In genomic region chr15:61400720-61401119, GRCm38 (mm10) we compare ENCODE assay signal across 12 mouse cellular contexts.
A peak's percentile ranks its signal among the peaks of the same experiment; 100 is the strongest.
DNase-seq lines count a peak whose midpoint lies in the region; ATAC-seq lines count a peak whose summit lies in the region.
"Had no signal": no experiment of that assay in that cellular context is flagged by ENCODE, and none has a peak within 500 bp of the region (broad histone marks: within the 10 kb centered on the region; RNA-seq: fewer than 3 reads in every experiment).

No protein-coding gene starts in this region.

- ATAC-seq in embryonic facial prominence, embryonic 14.5 days (ENCODE audit: low read depth): no peak
- no peak for ATAC-seq in midbrain, embryonic 16.5 days

- no peak overlapping the region for H3K4me3 ChIP-seq in embryonic facial prominence, embryonic 14.5 days (ENCODE audit: low read depth, low read length)
- no peak overlapping the region for H3K4me3 ChIP-seq in embryonic facial prominence, embryonic 10.5 days
- no peak overlapping the region for H3K4me3 ChIP-seq in midbrain, embryonic 16.5 days (ENCODE audit: low read depth, low read length)
- H3K4me3 ChIP-seq: hindbrain, embryonic 15.5 days; neural tube, embryonic 13.5 days had no signal

- no peak overlapping the region for H3K4me2 ChIP-seq in embryonic facial prominence, embryonic 14.5 days (ENCODE audit: low read depth, low read length)
- H3K4me2 ChIP-seq in midbrain, embryonic 16.5 days (ENCODE audit: low read length): no peak overlapping the region
- H3K4me2 ChIP-seq: hindbrain, embryonic 15.5 days; liver, embryonic 11.5 days; neural tube, embryonic 13.5 days had no signal

- peak; percentile 5 for DNase-seq in embryonic facial prominence, embryonic 14.5 days (ENCODE audit: low spot score)
- DNase-seq in embryonic facial prominence, embryonic 10.5 days (ENCODE audit: low spot score): no peak
- DNase-seq in layer of hippocampus, adult 9-10 months (ENCODE audit: low spot score): peak; percentile 16
- no peak for DNase-seq in layer of hippocampus, postnatal 25 days (ENCODE audit: extremely low spot score in 1 of 2, low spot score in 1 of 2)
- peak; percentile 55 for DNase-seq in CD4-positive helper T cell, adult 2 months (ENCODE audit: low read depth, low spot score)
- peak; percentile 32 for DNase-seq in embryo, embryonic 11 days
- no peak for DNase-seq in urinary bladder, postnatal 14 days (ENCODE audit: low spot score)
- DNase-seq: cerebellum, adult 11 months had no signal

- no peaks in the 10 kb centered on the region for H3K36me3 ChIP-seq in embryonic facial prominence, embryonic 14.5 days (ENCODE audit: control insufficient read depth, insufficient read depth, low read length)
- H3K36me3 ChIP-seq in embryonic facial prominence, embryonic 10.5 days (replicated peaks): no peaks in the 10 kb centered on the region
- no peaks in the 10 kb centered on the region for H3K36me3 ChIP-seq in midbrain, embryonic 16.5 days (ENCODE audit: control insufficient read depth, insufficient read depth, low read length)
- H3K36me3 ChIP-seq: hindbrain, embryonic 15.5 days; neural tube, embryonic 13.5 days had no signal

- H3K27me3 ChIP-seq in embryonic facial prominence, embryonic 14.5 days (replicated peaks; ENCODE audit: control insufficient read depth, insufficient read depth, low read length): no peaks in the 10 kb centered on the region
- H3K27me3 ChIP-seq in embryonic facial prominence, embryonic 10.5 days (replicated peaks; ENCODE audit: low read depth, poor library complexity, severe bottlenecking): no peaks in the 10 kb centered on the region
- no peaks in the 10 kb centered on the region for H3K27me3 ChIP-seq in midbrain, embryonic 16.5 days (ENCODE audit: control insufficient read depth, insufficient read depth, low read depth, low read length)
- H3K27me3 ChIP-seq: hindbrain, embryonic 15.5 days; neural tube, embryonic 13.5 days had no signal

- no peaks in the 10 kb centered on the region for H3K9me3 ChIP-seq in embryonic facial prominence, embryonic 14.5 days (ENCODE audit: control insufficient read depth, low read length)
- no peaks in the 10 kb centered on the region for H3K9me3 ChIP-seq in embryonic facial prominence, embryonic 10.5 days
- no peaks in the 10 kb centered on the region for H3K9me3 ChIP-seq in midbrain, embryonic 16.5 days (replicated peaks; ENCODE audit: control insufficient read depth, low read length, poor library complexity, severe bottlenecking)
- H3K9me3 ChIP-seq: hindbrain, embryonic 15.5 days; neural tube, embryonic 13.5 days had no signal

- H3K27ac ChIP-seq in embryonic facial prominence, embryonic 14.5 days (replicated peaks; ENCODE audit: low read depth, low read length): no peak overlapping the region
- no peak overlapping the region for H3K27ac ChIP-seq in embryonic facial prominence, embryonic 10.5 days (replicated peaks)
- H3K27ac ChIP-seq in midbrain, embryonic 16.5 days (ENCODE audit: low read length): no peak overlapping the region
- H3K27ac ChIP-seq: hindbrain, embryonic 15.5 days; neural tube, embryonic 13.5 days had no signal

- H3K9ac ChIP-seq in embryonic facial prominence, embryonic 14.5 days (ENCODE audit: low read depth, low read length): no peak overlapping the region
- no peak overlapping the region for H3K9ac ChIP-seq in midbrain, embryonic 16.5 days (ENCODE audit: low read depth, low read length)
- H3K9ac ChIP-seq: hindbrain, embryonic 15.5 days; neural tube, embryonic 13.5 days had no signal

- no peaks in the 10 kb centered on the region for H3K4me1 ChIP-seq in embryonic facial prominence, embryonic 14.5 days (ENCODE audit: control insufficient read depth, insufficient read depth, low read length)
- H3K4me1 ChIP-seq in embryonic facial prominence, embryonic 10.5 days: peaks cover 3% of the 10 kb centered on the region
- no peaks in the 10 kb centered on the region for H3K4me1 ChIP-seq in midbrain, embryonic 16.5 days (ENCODE audit: control insufficient read depth, insufficient read depth, low read length)

Comparison
In these comparisons a context has a peak if more than half of its experiments do, and no peak if none do; other contexts are left out.
1. DNase-seq: peak in embryonic facial prominence, embryonic 14.5 days (single experiment), layer of hippocampus, adult 9-10 months (single experiment), CD4-positive helper T cell, adult 2 months (single experiment) and embryo, embryonic 11 days (single experiment); none in embryonic facial prominence, embryonic 10.5 days (single experiment), layer of hippocampus, postnatal 25 days (0 of 2) and urinary bladder, postnatal 14 days (single experiment).